Mouse (Mus musculus) spleen, adult 2 months (tissue): ENCODE results near the gene Wtap. TPM values are rescaled to one million over a fixed set of nuclear protein-coding genes. Genes with fewer than 3 reads are reported as not detected.
"Not testable (repeated sequence)": the region's sequence is repeated elsewhere in the genome, so short reads cannot be mapped to it uniquely, and the experiment has no call there.

ENCODE experiments used
- DNase-seq, 2 experiments: peaks; one replicate each; pipeline versions ENCODE4 v3.0.0 to v3.0.0-alpha.2; 2012 to 2021; ENCODE audit warnings: low spot score in 2 of 2, low read depth in 1 of 2
- H3K27ac ChIP-seq: fragments of 200-500 bp; 2 replicates; pipeline ENCODE4 v1.5.1; 2012; ENCODE audit warnings: low read length, inconsistent platforms; ENCODE audit not compliant: insufficient read depth
- H3K27me3 ChIP-seq: fragments of 200-500 bp; 2 replicates; pipeline ENCODE4 v1.6.1; 2012; ENCODE audit warnings: mild to moderate bottlenecking, moderate library complexity, low read length, inconsistent platforms; ENCODE audit not compliant: control insufficient read depth, insufficient read depth
- H3K36me3 ChIP-seq: fragments of 200-500 bp; 2 replicates; pipeline ENCODE4 v1.6.1; 2012; ENCODE audit warnings: mild to moderate bottlenecking, low read length, inconsistent platforms; ENCODE audit not compliant: control insufficient read depth, insufficient read depth
- H3K4me1 ChIP-seq: fragments of 200-500 bp; 2 replicates; pipeline ENCODE4 v1.6.1; 2011; ENCODE audit warnings: inconsistent platforms; ENCODE audit not compliant: control insufficient read depth, insufficient read depth, insufficient read length
- H3K4me3 ChIP-seq: fragments of 200-500 bp; 2 replicates; pipeline ENCODE4 v1.5.1; 2011; ENCODE audit warnings: mild to moderate bottlenecking, inconsistent platforms; ENCODE audit not compliant: insufficient read depth, insufficient read length; ENCODE audit errors: extremely low read depth
- CTCF ChIP-seq: fragments of 200-500 bp; IDR thresholded peaks from 2 replicates; pipeline ENCODE4 v1.5.1; 2011; ENCODE audit warnings: mild to moderate bottlenecking, inconsistent platforms; ENCODE audit not compliant: insufficient read depth, insufficient read length, insufficient replicate concordance; ENCODE audit errors: extremely low read depth
- POLR2A ChIP-seq: fragments of 200-500 bp; IDR thresholded peaks from 2 replicates; pipeline ENCODE4 v1.6.1; 2011; ENCODE audit warnings: low read depth, low read length, inconsistent platforms
- WGBS: fragments of 180-500 bp; shearing (Covaris S2); methylation state at CpG from one replicate; pipeline ENCODE4 v1.1.7; 2018; 5-methylcytosine and 5-hydroxymethylcytosine counted together
- polyA plus RNA-seq: library from polyadenylated mRNA; depleted of rRNA; stranded (reverse); fragments of >200 nt; gene quantifications from 2 replicates; pipeline ENCODE4 v1.2.3, GENCODE M21; 2012

Wtap gene
- polyA plus RNA-seq, 1 experiment: 11.7 TPM

GRCm38 (mm10) chr17:12960331-12960873, 33.6 kb downstream of the Wtap start, which contains the start of gene Acat2:
Gene Acat2 (minus strand): TSS chr17:12960747.
- TF ChIP-seq CTCF (no peak), POLR2A (peak; percentile 95)
- Histone ChIP-seq H3K27me3 (no peaks in the 10 kb centered on the region), H3K4me3 (peak within 1 kb of the TSS; percentile 84), H3K36me3 (no peaks in the 10 kb centered on the region), H3K27ac (peak within 1 kb of the TSS; percentile 82), H3K4me1 (no peaks in the 10 kb centered on the region)
- DNase-seq: peak; percentile 89 to 94
- under 1% methylated on average over 42 of the region's 42 CpGs for WGBS

GRCm38 (mm10) chr17:12959377-12959776, 34.6 kb downstream of the Wtap start:
- not testable (repeated sequence) for H3K4me3 ChIP-seq, H3K4me1 ChIP-seq

DNA sequence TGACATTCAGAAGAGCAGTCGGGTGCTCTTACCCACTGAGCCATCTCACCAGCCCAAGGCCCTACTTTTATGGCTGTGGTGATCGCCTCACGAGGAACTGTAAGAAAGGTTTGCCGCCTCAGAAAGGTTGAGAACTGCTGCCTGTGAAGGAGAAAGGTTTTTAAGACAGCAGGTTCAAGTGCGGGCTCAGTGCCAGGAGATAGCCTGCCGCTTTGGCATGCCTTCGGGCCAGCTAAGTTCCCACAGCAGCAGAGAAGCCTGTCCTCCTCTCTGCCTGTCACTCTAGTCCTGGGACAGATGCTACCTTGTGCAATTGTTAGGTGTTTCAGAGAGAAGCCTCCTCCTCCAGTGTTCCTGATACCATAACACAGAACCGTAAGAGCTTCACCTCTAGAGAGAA, 37.3 kb downstream of the Wtap start:
- H3K27me3 ChIP-seq: no peaks in the 10 kb centered on the region
- WGBS: 92% methylated on average over 8 of the region's 8 CpGs
- H3K36me3 ChIP-seq: peaks cover 1% of the 10 kb centered on the region; the same call in 1 of the 2 replicates
- H3K4me1 ChIP-seq: no peaks in the 10 kb centered on the region
- no peak for DNase-seq
- H3K27ac ChIP-seq: no peak overlapping the region
- no peak overlapping the region for H3K4me3 ChIP-seq
- TF ChIP-seq CTCF (no peak), POLR2A (no peak)

More at GRCm38 (mm10) chr17:12959377-12959776, 34.6 kb downstream of the Wtap start:
- not testable (repeated sequence) for H3K27ac ChIP-seq, H3K36me3 ChIP-seq, DNase-seq, H3K27me3 ChIP-seq
- WGBS: 64% methylated on average over 1 of the region's 2 CpGs

GRCm38 (mm10) chr17:12949669-12950068, 44.3 kb downstream of the Wtap start:
- DNase-seq: no peak
- Histone ChIP-seq H3K4me1 (no peaks in the 10 kb centered on the region), H3K4me3 (no peak overlapping the region), H3K27ac (no peak overlapping the region), H3K27me3 (no peaks in the 10 kb centered on the region), H3K36me3 (peaks cover 9% of the 10 kb centered on the region)
- no peak for TF ChIP-seq POLR2A
- no peak for TF ChIP-seq CTCF
- WGBS: 92% methylated on average over 5 of the region's 5 CpGs

DNA sequence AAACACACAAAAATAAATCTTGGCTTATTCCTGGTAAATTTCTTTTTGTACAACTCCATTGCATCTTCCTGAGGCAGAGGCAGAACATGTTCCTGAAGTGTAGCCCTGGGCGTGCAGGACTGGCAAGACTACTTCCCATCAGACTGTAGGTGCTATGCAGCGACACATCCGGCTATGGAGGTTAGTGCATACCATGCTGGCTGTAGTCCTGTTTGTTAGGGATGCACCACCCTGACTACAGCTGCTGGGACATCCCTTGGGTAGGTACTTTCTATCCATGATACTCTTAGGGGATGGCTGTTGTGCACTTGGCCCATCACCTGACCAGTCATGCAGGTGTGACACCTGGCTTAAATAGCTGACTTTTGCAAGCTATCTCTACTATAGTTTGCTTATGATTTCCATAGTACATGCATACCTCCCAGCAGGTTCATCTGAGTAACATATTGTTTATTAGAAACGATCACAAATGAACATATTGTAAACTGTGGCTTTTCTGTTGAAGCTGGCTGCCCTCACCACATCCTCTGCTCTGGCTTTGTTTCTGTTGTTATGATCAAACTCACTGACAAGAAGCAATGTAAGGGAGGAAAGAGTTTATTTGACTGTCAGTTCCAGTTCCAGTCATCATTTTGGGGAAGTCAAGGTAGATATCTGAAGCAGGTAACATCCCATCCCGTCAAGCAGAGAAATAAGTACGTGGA, 51.4 kb downstream of the Wtap start:
- H3K36me3 ChIP-seq: peaks cover 6% of the 10 kb centered on the region
- H3K4me3 ChIP-seq: no peak overlapping the region
- no peak for DNase-seq
- no peaks in the 10 kb centered on the region; the same call in 1 of the 2 replicates for H3K4me1 ChIP-seq
- H3K27ac ChIP-seq: no peak overlapping the region
- TF ChIP-seq POLR2A (no peak), CTCF (no peak)
- 91% methylated on average over 6 of the region's 6 CpGs for WGBS
- no peaks in the 10 kb centered on the region for H3K27me3 ChIP-seq

GRCm38 (mm10) chr17:12941543-12942260, 52.3 kb downstream of the Wtap start:
- H3K27ac ChIP-seq: no peak overlapping the region

DNA sequence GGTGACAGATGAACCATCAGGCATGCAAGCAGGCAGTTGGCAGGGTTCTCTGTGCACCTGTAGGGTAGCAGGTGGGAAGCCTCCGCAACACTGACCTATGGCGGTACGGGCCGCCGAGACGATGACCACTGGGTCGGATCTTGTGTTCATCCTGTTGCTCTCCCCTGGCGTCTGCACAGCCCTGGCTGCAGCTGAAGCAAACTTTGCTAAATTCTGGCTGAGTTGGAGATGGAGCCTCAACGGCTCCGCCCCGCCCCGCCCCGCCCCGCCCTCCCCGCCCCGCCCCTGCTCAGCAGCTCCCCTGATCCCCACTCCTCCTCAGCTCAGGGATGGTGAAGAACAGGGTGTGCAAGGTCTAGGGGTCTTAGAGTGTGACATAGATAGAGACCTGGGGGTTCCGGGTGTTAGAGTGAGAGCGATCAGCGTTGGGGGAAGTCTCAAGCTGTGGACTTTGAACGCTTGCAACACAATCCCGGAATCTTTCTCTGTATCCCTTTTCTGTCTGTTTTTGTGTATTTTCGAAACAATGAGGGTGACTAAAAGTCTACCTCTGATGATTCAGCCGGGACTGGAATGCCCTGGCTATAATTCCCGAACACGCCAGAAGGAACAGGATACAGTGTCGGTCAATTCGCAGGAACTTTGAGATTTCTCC, 53.7 kb downstream of the Wtap start, which contains the start of gene Acat3:
Gene Acat3, minus strand, starts transcription at position 450 of the 655 bp plus-strand sequence.
- H3K27me3 ChIP-seq: no peaks in the 10 kb centered on the region
- peaks cover 4% of the 10 kb centered on the region for H3K36me3 ChIP-seq
- WGBS: 15% methylated on average over 27 of the region's 27 CpGs
- H3K4me3 ChIP-seq: no peak within 1 kb of the TSS; the same call in 1 of the 2 replicates
- H3K27ac ChIP-seq: no peak within 1 kb of the TSS
- H3K4me1 ChIP-seq: no peaks in the 10 kb centered on the region; the same call in 1 of the 2 replicates
- DNase-seq: no peak
- TF ChIP-seq POLR2A (no peak), CTCF (no peak)

More at GRCm38 (mm10) chr17:12941543-12942260, 52.3 kb downstream of the Wtap start:
- DNase-seq: no peak
- no peak for TF ChIP-seq POLR2A
- no peak for TF ChIP-seq CTCF
- Histone ChIP-seq H3K4me3 (no peak overlapping the region), H3K4me1 (no peaks in the 10 kb centered on the region; the same call in 1 of the 2 replicates), H3K36me3 (peaks cover 6% of the 10 kb centered on the region), H3K27me3 (no peaks in the 10 kb centered on the region)
- WGBS: 85% methylated on average over 8 of the region's 8 CpGs

- not testable (repeated sequence) for H3K27ac ChIP-seq, H3K4me3 ChIP-seq, DNase-seq, H3K4me1 ChIP-seq, H3K27me3 ChIP-seq, H3K36me3 ChIP-seq
- 49% methylated on average over 4 of the region's 12 CpGs for WGBS
Observed at GRCm38 (mm10) chr17:12939377-12940148, 54.4 kb downstream of the Wtap start.
